Mouse (Mus musculus) neural tube, embryonic 13.5 days (tissue): ENCODE results near the gene Epb42. TPM values are rescaled to one million over a fixed set of nuclear protein-coding genes. Genes with fewer than 3 reads are reported as not detected.
"Not testable (repeated sequence)": the region's sequence is repeated elsewhere in the genome, so short reads cannot be mapped to it uniquely, and the experiment has no call there.

Experiments used
- ATAC-seq: fragments of 200-750 bp; cut with Nextera tagmentation; 2 replicates; pipeline ENCODE4 v1.8.0; 2017; ENCODE audit warnings: low read depth, mild to moderate bottlenecking, moderate TSS enrichment, moderate library complexity
- H3K27ac ChIP-seq: fragments of 300-500 bp; sonication (generic); replicated peaks from 2 replicates; pipeline ENCODE4 v1.5.1; 2015; ENCODE audit warnings: moderate library complexity, mild to moderate bottlenecking, inconsistent platforms
- H3K27me3 ChIP-seq: fragments of 300-500 bp; sonication (generic); 2 replicates; pipeline ENCODE4 v1.6.1; 2015; ENCODE audit warnings: mild to moderate bottlenecking, inconsistent platforms
- H3K36me3 ChIP-seq: fragments of 300-500 bp; sonication (generic); 2 replicates; pipeline ENCODE4 v1.6.1; 2015; ENCODE audit warnings: mild to moderate bottlenecking, inconsistent platforms
- H3K4me1 ChIP-seq: fragments of 300-500 bp; sonication (generic); replicated peaks from 2 replicates; pipeline ENCODE4 v1.6.1; 2015; ENCODE audit warnings: inconsistent platforms
- H3K4me2 ChIP-seq: fragments of 300-500 bp; sonication (generic); 2 replicates; pipeline ENCODE4 v1.6.1; 2015; ENCODE audit warnings: inconsistent platforms, mild to moderate bottlenecking, moderate library complexity
- H3K4me3 ChIP-seq: fragments of 300-500 bp; sonication (generic); 2 replicates; pipeline ENCODE4 v1.5.1; 2015; ENCODE audit warnings: mild to moderate bottlenecking, inconsistent platforms
- H3K9ac ChIP-seq: fragments of 300-500 bp; sonication (generic); 2 replicates; pipeline ENCODE4 v1.6.1; 2015; ENCODE audit warnings: moderate library complexity, mild to moderate bottlenecking, inconsistent platforms
- H3K9me3 ChIP-seq: fragments of 300-500 bp; sonication (generic); 2 replicates; pipeline ENCODE4 v1.6.1; 2016; ENCODE audit warnings: inconsistent platforms
- WGBS: fragments of 180-500 bp; shearing (Covaris S2); methylation state at CpG from one replicate; pipeline ENCODE4 v1.1.7; 2015; 5-methylcytosine and 5-hydroxymethylcytosine counted together
- polyA plus RNA-seq: library from polyadenylated mRNA; unstranded; fragments of >200 nt; fragmentation: Nextera tagmentation; extraction: Ambion mirVana; gene quantifications from 2 replicates; pipeline ENCODE4 v1.2.1, GENCODE M21; 2015

Gene Epb42
- polyA plus RNA-seq, 1 experiment from 2014 or later = 1.0 TPM

- WGBS = 86% methylated on average over 7 of the region's 7 CpGs
- Histone ChIP-seq H3K9ac (no peak overlapping the region), H3K27me3 (no peaks in the 10 kb centered on the region), H3K4me3 (no peak overlapping the region), H3K9me3 (no peaks in the 10 kb centered on the region), H3K4me2 (no peak overlapping the region), H3K4me1 (peaks cover 9% of the 10 kb centered on the region), H3K27ac (no peak overlapping the region), H3K36me3 (0 out of 2 replicates have a peak, but pooled peaks cover 5% of the 10 kb centered on the region)
- no peak for ATAC-seq
Observed at GRCm38 (mm10) chr2:121004018-121004811, 32.7 kb downstream of the Epb42 start.

GRCm38 (mm10) chr2:121003586-121003985 is 33.3 kb downstream of the Epb42 start:
- no peak overlapping the region for H3K4me2 ChIP-seq
- 0 out of 2 replicates have a peak, but pooled peaks cover 5% of the 10 kb centered on the region for H3K36me3 ChIP-seq
- 80% methylated on average over 2 of the region's 2 CpGs for WGBS
- no peaks in the 10 kb centered on the region for H3K27me3 ChIP-seq
- H3K4me3 ChIP-seq = no peak overlapping the region
- H3K4me1 ChIP-seq = 0 out of 2 replicates have a peak, but pooled peaks cover 3% of the 10 kb centered on the region
- no peak overlapping the region for H3K27ac ChIP-seq
- no peak overlapping the region for H3K9ac ChIP-seq
- H3K9me3 ChIP-seq = no peaks in the 10 kb centered on the region
- ATAC-seq = no peak

DNA sequence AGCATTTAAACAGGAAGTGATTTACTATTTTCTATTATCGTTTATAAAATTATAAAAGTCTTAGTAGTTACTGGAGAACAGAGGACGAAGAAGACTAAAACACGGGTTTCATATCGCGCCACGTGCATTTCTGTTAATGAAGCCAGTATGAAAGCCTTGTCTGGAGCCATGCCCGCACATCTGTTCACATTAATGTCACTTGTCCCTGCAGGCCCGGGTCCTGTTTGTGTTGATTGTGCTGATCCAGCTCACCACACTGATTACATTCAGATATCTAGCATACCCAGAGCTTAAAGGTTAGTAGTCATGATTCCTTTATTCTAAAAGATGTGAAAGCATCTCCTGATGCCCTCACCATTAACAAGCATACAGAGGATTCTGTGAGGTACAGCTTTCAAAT is 38.0 kb downstream of the Epb42 start:
- Histone ChIP-seq H3K4me3 (no peak overlapping the region), H3K36me3 (0 out of 2 replicates have a peak, but pooled peaks cover 5% of the 10 kb centered on the region), H3K4me2 (no peak overlapping the region), H3K9ac (no peak overlapping the region), H3K4me1 (no peaks in the 10 kb centered on the region), H3K27me3 (no peaks in the 10 kb centered on the region), H3K9me3 (no peaks in the 10 kb centered on the region), H3K27ac (no peak overlapping the region)
- WGBS = 88% methylated on average over 8 of the region's 8 CpGs
- no peak for ATAC-seq

GRCm38 (mm10) chr2:120996607-120997006 is 40.3 kb downstream of the Epb42 start:
- not testable (repeated sequence) for ATAC-seq, H3K27ac ChIP-seq, H3K4me3 ChIP-seq, H3K9ac ChIP-seq, H3K4me2 ChIP-seq, H3K9me3 ChIP-seq, H3K4me1 ChIP-seq, H3K27me3 ChIP-seq
- H3K36me3 ChIP-seq = 0 out of 2 replicates have a peak, but pooled peaks cover 11% of the 10 kb centered on the region
- WGBS = 80% methylated on average over 1 of the region's 1 CpGs

GRCm38 (mm10) chr2:120991196-120991595 is 45.7 kb downstream of the Epb42 start:
- Histone ChIP-seq H3K27ac (no peak overlapping the region), H3K9me3 (no peaks in the 10 kb centered on the region), H3K27me3 (no peaks in the 10 kb centered on the region), H3K4me1 (no peaks in the 10 kb centered on the region), H3K36me3 (peaks cover 11% of the 10 kb centered on the region; the same call in 1 of the 2 replicates), H3K4me2 (no peak overlapping the region), H3K4me3 (no peak overlapping the region), H3K9ac (no peak overlapping the region)
- no peak for ATAC-seq
- 63% methylated on average over 4 of the region's 4 CpGs for WGBS

GRCm38 (mm10) chr2:120985241-120985640 is 51.6 kb downstream of the Epb42 start:
- H3K4me2 ChIP-seq = no peak overlapping the region
- H3K4me3 ChIP-seq = no peak overlapping the region
- ATAC-seq = no peak
- WGBS = 98% methylated on average over 1 of the region's 1 CpGs
- H3K9me3 ChIP-seq = no peaks in the 10 kb centered on the region
- H3K9ac ChIP-seq = no peak overlapping the region
- H3K36me3 ChIP-seq = peaks cover 18% of the 10 kb centered on the region; the same call in 1 of the 2 replicates
- peaks cover 10% of the 10 kb centered on the region for H3K4me1 ChIP-seq
- no peak overlapping the region for H3K27ac ChIP-seq
- no peaks in the 10 kb centered on the region for H3K27me3 ChIP-seq

DNA sequence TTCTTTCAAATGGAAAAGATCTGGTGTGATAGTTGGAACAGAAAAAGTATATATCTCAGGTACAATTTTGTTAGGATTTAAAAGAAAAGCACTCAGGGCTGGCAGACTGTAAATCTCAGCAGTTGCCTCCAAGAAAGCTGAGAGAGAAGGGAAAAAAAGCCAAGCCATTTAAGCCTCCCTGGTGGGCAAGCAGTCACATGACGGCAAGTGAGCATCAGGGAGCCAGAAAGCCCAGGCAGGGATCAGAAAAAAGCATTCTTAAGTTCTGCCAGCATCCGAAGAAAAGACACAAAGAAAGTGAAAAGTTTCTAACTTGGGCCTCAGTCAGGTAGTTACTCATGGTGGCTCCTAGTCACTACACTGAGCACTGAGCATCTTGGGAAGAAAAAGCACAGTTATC is 53.3 kb downstream of the Epb42 start:
- Histone ChIP-seq H3K4me1 (peaks cover 10% of the 10 kb centered on the region), H3K27ac (no peak overlapping the region), H3K27me3 (no peaks in the 10 kb centered on the region), H3K36me3 (peaks cover 21% of the 10 kb centered on the region; the same call in 1 of the 2 replicates), H3K4me3 (no peak overlapping the region), H3K9me3 (no peaks in the 10 kb centered on the region), H3K9ac (no peak overlapping the region), H3K4me2 (no peak overlapping the region)
- WGBS = 15% methylated on average over 2 of the region's 2 CpGs
- no peak for ATAC-seq

DNA sequence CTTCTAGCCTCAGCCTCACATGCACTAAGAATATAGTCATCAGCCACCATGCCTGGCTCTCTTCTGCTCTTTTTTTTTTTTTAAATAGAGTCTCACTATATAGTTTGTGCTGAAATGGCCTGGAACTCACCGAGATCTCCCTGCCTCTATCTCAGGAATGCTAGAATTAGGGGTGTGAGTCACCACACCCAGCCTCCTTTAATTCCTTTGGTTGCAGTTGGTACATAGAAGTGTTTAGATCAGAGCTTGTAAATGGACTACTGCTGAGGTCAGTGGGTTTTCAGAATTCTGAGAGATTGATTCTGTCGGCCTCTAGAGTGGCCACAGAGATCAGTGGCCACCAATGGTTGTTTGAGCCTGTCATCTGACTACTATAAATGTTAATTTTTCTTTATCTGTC is 56.0 kb downstream of the Epb42 start:
- WGBS = 68% methylated on average over 2 of the region's 2 CpGs

GRCm38 (mm10) chr2:120979819-120980218 is 57.1 kb downstream of the Epb42 start:
- no peak overlapping the region for H3K9ac ChIP-seq
- WGBS = 97% methylated on average over 1 of the region's 1 CpGs
- H3K9me3 ChIP-seq = no peaks in the 10 kb centered on the region
- no peak overlapping the region for H3K4me3 ChIP-seq
- H3K36me3 ChIP-seq = peaks cover 10% of the 10 kb centered on the region; the same call in 1 of the 2 replicates
- H3K4me1 ChIP-seq = peaks cover 14% of the 10 kb centered on the region
- no peaks in the 10 kb centered on the region for H3K27me3 ChIP-seq
- no peak for ATAC-seq
- H3K4me2 ChIP-seq = no peak overlapping the region
- no peak overlapping the region for H3K27ac ChIP-seq

More for the DNA sequence above, 56.0 kb downstream of the Epb42 start:
- H3K36me3 ChIP-seq = peaks cover 16% of the 10 kb centered on the region; the same call in 1 of the 2 replicates
- H3K4me3 ChIP-seq = no peak overlapping the region
- peaks cover 14% of the 10 kb centered on the region for H3K4me1 ChIP-seq
- no peak for ATAC-seq
- no peaks in the 10 kb centered on the region for H3K27me3 ChIP-seq
- H3K9ac ChIP-seq = no peak overlapping the region
- H3K4me2 ChIP-seq = no peak overlapping the region
- H3K27ac ChIP-seq = no peak overlapping the region
- no peaks in the 10 kb centered on the region for H3K9me3 ChIP-seq

DNA sequence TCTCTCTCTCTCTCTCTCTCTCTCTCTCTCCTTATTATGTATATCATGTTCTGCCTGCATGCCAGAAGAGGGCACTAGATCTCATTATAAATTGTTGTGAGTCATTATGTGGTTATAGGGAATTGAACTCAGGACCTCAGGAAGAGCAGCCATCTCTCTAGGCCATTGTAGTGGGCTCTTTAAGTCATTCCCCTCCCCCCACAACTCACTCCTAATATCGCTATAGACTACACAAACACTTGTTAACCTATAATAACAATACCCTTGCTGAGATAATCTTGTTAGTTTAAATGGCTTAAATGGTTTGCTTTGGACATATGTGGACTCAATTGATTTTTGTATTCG is 58.2 kb downstream of the Epb42 start:
- no peak overlapping the region for H3K4me2 ChIP-seq
- no peaks in the 10 kb centered on the region for H3K27me3 ChIP-seq
- H3K27ac ChIP-seq = no peak overlapping the region
- H3K9me3 ChIP-seq = no peaks in the 10 kb centered on the region
- peaks cover 13% of the 10 kb centered on the region for H3K4me1 ChIP-seq
- no peak for ATAC-seq
- WGBS = 56% methylated on average over 2 of the region's 2 CpGs
- H3K9ac ChIP-seq = no peak overlapping the region
- H3K36me3 ChIP-seq = peaks cover 10% of the 10 kb centered on the region; the same call in 1 of the 2 replicates
- no peak overlapping the region for H3K4me3 ChIP-seq

DNA sequence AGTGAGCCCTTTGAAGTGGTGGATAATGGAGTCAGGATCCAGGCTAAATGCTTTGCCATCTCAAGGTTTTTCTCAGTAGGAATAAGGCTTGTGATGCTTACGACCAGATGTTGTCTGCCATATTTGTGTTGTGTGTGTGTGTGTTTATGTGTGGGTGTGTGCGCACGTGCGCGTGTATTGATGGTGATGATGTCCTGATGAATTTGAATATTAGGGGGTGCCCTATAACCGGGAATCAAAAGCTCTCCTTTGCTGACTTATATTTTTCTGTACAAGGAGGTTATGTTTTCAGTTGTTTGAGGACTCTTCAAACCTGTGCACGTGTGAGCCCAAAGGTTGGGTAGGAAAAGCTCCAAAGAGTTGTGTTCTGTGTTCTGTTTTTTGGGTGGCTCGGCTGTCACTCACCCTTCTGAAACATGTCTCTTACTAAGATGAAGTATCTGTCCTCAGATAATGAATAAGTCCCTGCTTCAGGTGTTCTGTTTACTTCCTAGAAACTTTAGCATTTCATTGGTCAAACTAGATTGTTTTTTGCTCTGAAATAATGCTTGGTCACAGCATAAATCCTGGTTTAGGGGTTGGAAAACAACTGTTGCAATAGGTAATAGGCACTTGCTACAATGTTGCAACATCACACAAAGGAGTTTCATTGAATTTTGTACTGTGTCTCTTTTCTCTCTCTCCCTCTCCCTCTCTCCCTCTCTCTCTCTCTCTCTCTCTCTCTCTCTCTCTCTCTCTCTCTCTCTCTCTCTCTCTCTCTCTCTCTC is 58.8 kb downstream of the Epb42 start:
- H3K4me3 ChIP-seq = peak overlapping the region; percentile 72

More for the DNA sequence above, 58.8 kb downstream of the Epb42 start:
- ATAC-seq = peak; percentile 26; the same call in 1 of the 2 replicates
- H3K9me3 ChIP-seq = no peaks in the 10 kb centered on the region
- peak overlapping the region; percentile 90 for H3K9ac ChIP-seq
- H3K4me1 ChIP-seq = peaks cover 8% of the 10 kb centered on the region; the same call in 1 of the 2 replicates
- H3K27ac ChIP-seq = peak overlapping the region; percentile 91
- H3K4me2 ChIP-seq = peak overlapping the region; percentile 81
- no peaks in the 10 kb centered on the region for H3K27me3 ChIP-seq
- 83% methylated on average over 8 of the region's 8 CpGs for WGBS
- peaks cover 10% of the 10 kb centered on the region; the same call in 1 of the 2 replicates for H3K36me3 ChIP-seq
